Mouse (Mus musculus) kidney, embryonic 16.5 days (tissue): ENCODE data around the gene Tsc22d4. TPM values are rescaled to one million over a fixed set of nuclear protein-coding genes. Genes with fewer than 3 reads are reported as not detected.

ENCODE experiments used
- ATAC-seq: fragments of 200-750 bp; cut with Nextera tagmentation; 2 replicates; pipeline ENCODE4 v1.8.0; 2017; ENCODE audit warnings: moderate TSS enrichment; ENCODE audit not compliant: low FRiP score, low TSS enrichment
- H3K27ac ChIP-seq: fragments of 300-500 bp; sonication (generic); 2 replicates; pipeline ENCODE4 v1.5.1; 2014; ENCODE audit warnings: low read length
- H3K27me3 ChIP-seq: fragments of 300-500 bp; sonication (generic); 2 replicates; pipeline ENCODE4 v1.6.1; 2014; ENCODE audit warnings: low read length, control low read depth, mixed read lengths; ENCODE audit not compliant: insufficient read depth
- H3K36me3 ChIP-seq: fragments of 300-500 bp; sonication (generic); 2 replicates; pipeline ENCODE4 v1.6.1; 2014; ENCODE audit warnings: low read length, control low read depth, mixed read lengths; ENCODE audit not compliant: insufficient read depth
- H3K4me1 ChIP-seq: fragments of 300-500 bp; sonication (generic); 2 replicates; pipeline ENCODE4 v1.6.1; 2014; ENCODE audit warnings: low read length, control low read depth, mixed read lengths; ENCODE audit not compliant: insufficient read depth
- H3K4me2 ChIP-seq: fragments of 300-500 bp; sonication (generic); replicated peaks from 2 replicates; pipeline ENCODE4 v1.6.1; 2014; ENCODE audit warnings: low read depth, low read length
- H3K4me3 ChIP-seq: fragments of 300-500 bp; sonication (generic); 2 replicates; pipeline ENCODE4 v1.5.1; 2014; ENCODE audit warnings: mild to moderate bottlenecking, low read length
- H3K9ac ChIP-seq: fragments of 300-500 bp; sonication (generic); replicated peaks from 2 replicates; pipeline ENCODE4 v1.6.1; 2014; ENCODE audit warnings: low read length
- H3K9me3 ChIP-seq: fragments of 300-500 bp; sonication (generic); 2 replicates; pipeline ENCODE4 v1.6.1; 2016; ENCODE audit warnings: low read length, control low read depth
- WGBS: fragments of 180-500 bp; shearing (Covaris S2); extraction: QIAGEN DNeasy Blood & Tissue Kit; methylation state at CpG from one replicate; pipeline ENCODE4 v1.1.7; 2014; 5-methylcytosine and 5-hydroxymethylcytosine counted together
- polyA plus RNA-seq: library from polyadenylated mRNA; unstranded; fragments of >200 nt; fragmentation: Nextera tagmentation; extraction: Ambion mirVana; gene quantifications from 2 replicates; pipeline ENCODE4 v1.2.1, GENCODE M21; 2015

Tsc22d4 gene
- polyA plus RNA-seq: 126 and 129 TPM in 2 replicates

DNA sequence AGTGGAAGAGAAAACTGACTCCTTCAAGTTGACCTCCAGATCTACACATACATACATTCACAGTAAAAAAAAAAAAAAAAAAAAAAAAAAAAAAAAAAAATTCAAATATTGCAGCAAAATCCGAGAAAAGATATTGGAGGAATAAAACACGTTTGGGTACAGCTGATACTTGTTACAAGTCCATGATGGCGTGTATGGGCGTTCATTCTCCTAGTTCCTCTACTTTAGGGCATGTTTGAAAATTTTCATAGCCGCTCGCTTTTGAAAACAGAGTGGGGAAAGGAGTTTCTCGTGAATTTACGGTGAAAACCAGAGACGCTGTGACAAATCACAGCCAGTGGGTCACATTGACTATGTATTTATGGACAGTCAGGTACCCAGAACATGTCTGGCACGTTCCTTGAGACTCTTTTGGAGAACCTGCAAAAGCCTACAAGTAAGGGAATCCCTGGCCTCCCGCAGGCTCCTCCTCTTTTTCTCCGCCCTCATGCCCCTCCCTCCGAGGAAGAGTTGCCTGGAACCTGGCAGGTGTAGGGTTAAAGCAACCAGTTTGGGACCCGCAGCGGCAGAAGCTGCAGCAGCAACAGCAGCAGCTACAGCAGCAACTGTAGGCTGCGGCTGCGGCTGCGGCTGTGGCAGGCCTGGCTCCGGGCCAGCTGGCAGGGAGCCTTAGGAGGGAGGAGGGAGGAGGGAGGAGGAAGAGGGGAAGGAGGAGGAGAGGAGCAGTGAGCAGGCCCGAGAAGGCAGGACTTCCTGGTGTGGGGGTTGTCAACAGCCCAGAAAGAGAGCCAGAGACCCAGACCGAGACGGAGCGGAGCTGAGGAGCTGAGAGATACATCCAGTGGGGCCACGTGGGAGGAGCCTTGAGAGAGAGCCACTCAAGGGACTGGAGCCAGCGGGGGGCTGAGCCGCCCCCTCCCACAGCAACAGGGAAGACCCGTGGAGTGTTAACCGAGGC, at the start of gene Tsc22d4:
TSS of gene Tsc22d4 (plus strand) at position 517 of the 958 bp plus-strand sequence.
- peak within 1 kb of the TSS; percentile 95 for H3K27ac ChIP-seq
- H3K9ac ChIP-seq: peak within 1 kb of the TSS; percentile 85
- H3K4me3 ChIP-seq: peak within 1 kb of the TSS; percentile 72
- peaks cover 34% of the 10 kb centered on the region for H3K4me1 ChIP-seq
- H3K9me3 ChIP-seq: no peaks in the 10 kb centered on the region
- no peaks in the 10 kb centered on the region for H3K27me3 ChIP-seq
- WGBS: 3% methylated on average over 28 of the region's 28 CpGs
- peak within 1 kb of the TSS; percentile 99 for H3K4me2 ChIP-seq
- no peaks in the 10 kb centered on the region for H3K36me3 ChIP-seq
- ATAC-seq: peak; percentile 90

DNA sequence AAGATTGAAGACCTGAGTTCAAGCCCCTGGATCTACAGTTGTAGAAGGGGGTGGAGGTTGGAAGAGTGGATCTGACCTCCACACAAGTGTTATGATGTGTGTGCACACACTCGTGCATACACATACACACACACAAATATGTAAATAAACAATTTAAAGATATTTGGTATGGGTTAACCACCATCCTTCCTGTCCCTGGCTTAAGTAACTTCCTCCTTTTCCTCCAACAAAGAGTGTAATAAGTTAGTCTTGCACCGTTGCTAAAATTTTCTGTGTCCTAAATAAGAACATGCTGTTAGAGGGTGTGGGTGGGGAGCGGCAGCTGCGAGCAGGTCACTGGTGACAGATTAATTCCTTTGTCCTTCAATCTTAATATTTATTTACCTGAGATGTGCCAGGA, 49.6 kb upstream of the Tsc22d4 start:
- H3K4me1 ChIP-seq: 0 out of 2 replicates have a peak, but pooled peaks cover 1% of the 10 kb centered on the region
- no peaks in the 10 kb centered on the region for H3K36me3 ChIP-seq
- H3K27ac ChIP-seq: no peak overlapping the region
- H3K27me3 ChIP-seq: no peaks in the 10 kb centered on the region
- no peak overlapping the region for H3K9ac ChIP-seq
- ATAC-seq: no peak
- 74% methylated on average over 4 of the region's 4 CpGs for WGBS
- H3K4me2 ChIP-seq: no peak overlapping the region
- H3K9me3 ChIP-seq: no peaks in the 10 kb centered on the region
- no peak overlapping the region for H3K4me3 ChIP-seq

DNA sequence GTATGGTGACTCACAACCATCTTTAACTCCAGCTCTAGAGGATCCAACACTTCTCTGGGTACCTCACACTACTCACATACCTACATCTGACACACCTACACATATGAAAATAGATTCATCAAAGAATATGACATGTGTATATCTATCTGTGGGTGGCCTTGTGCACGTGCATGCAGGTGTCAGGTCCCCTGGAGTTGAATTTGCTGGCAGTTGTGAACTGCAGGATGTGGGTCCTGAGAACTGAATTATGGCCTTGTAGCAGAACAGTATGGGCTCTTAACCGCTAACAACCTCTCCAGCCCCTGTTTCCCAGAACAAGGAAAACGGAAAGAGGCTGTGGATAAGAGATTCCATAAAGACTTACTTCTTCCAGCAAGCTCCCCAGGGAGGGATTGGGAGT, 46.5 kb upstream of the Tsc22d4 start:
- H3K4me3 ChIP-seq: no peak overlapping the region
- H3K4me2 ChIP-seq: no peak overlapping the region

DNA sequence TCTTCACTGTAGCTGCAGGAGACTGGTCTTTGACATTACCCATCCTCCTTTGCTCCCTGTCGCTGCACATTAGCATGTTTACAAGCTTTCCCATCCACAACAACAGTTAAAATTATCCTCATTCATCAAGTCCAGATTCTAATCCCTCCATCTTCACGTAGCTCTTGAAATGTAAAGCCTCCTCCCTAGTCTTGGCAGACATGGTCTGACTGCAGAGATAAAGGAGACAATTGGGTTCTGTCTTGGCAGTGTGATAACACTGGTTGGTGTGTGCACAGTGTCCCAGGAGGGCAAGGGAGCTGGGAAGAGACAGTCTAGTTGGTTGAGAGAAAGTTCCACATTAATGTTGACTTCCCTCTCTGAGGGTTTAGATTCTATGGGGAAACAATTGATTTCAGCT, 45.7 kb upstream of the Tsc22d4 start:
- 65% methylated on average over 2 of the region's 2 CpGs for WGBS
- Histone ChIP-seq H3K27ac (no peak overlapping the region), H3K9me3 (no peaks in the 10 kb centered on the region), H3K27me3 (no peaks in the 10 kb centered on the region), H3K36me3 (no peaks in the 10 kb centered on the region), H3K4me3 (no peak overlapping the region), H3K9ac (no peak overlapping the region), H3K4me1 (no peaks in the 10 kb centered on the region), H3K4me2 (no peak overlapping the region)
- no peak for ATAC-seq

More for the DNA sequence above, 46.5 kb upstream of the Tsc22d4 start:
- Histone ChIP-seq H3K9me3 (no peaks in the 10 kb centered on the region), H3K27ac (no peak overlapping the region), H3K36me3 (no peaks in the 10 kb centered on the region), H3K9ac (no peak overlapping the region), H3K4me1 (no peaks in the 10 kb centered on the region), H3K27me3 (no peaks in the 10 kb centered on the region)
- 63% methylated on average over 3 of the region's 3 CpGs for WGBS
- no peak for ATAC-seq

DNA sequence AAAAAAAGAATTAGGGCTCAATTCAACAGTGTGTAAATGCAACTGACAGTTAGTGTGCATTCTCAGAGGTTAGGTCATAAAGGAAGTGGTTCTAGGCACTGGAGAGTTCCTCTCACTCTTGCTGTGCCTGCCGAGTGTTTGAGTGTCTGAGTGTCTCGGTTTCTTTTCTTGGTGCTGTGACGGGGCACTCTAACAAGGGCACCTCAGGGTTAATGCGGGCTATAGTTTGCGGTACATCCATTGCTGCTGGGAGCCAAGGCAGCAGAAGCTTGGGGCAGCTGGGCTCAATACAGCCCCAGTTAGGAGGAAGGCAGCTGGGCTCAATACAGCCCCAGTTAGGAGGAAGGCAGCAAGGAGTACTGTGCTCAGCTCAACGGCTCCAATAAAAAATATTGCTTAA, 40.3 kb upstream of the Tsc22d4 start:
- ATAC-seq: no peak
- Histone ChIP-seq H3K4me1 (peaks cover 3% of the 10 kb centered on the region; the same call in 1 of the 2 replicates), H3K27ac (no peak overlapping the region), H3K27me3 (no peaks in the 10 kb centered on the region), H3K9ac (no peak overlapping the region), H3K9me3 (no peaks in the 10 kb centered on the region), H3K4me2 (no peak overlapping the region), H3K4me3 (no peak overlapping the region), H3K36me3 (no peaks in the 10 kb centered on the region)
- WGBS: 46% methylated on average over 6 of the region's 6 CpGs

DNA sequence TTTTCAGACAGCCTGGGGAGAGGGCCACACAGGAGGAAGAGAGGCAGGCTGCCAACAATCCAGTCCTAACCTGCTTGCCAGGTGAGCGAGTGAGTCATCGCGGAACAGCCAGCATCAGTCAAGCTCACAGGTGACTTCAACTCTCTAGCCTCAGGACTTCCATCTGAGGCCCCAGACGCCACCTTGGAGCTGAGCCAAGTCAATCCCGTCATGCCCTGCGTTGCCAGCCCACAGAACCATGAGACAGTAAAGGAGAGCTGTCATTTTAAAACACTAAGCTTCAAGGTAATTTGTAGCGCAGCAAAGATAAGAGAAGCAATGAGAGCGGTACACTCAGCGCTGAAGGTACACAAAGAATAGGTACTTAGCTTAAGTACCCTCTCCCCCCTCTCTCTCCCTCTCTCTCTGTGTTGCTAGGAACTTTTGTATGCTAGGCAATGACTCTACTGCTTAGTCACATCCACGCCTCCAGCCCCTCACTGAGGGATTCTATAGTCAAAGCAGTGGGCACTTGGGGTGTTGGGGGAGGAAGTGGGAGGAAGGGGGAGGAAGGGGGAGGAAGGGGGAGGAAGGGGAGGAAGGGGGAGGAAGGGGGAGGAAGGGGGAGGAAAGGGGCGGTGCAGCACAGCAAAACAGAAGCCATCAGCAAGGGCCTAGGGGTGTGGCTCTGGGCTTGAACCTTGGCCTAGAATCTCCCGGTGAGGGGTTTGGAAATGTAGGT, 38.5 kb upstream of the Tsc22d4 start:
- Histone ChIP-seq H3K9ac (no peak overlapping the region), H3K36me3 (no peaks in the 10 kb centered on the region), H3K4me1 (peaks cover 3% of the 10 kb centered on the region; the same call in 1 of the 2 replicates), H3K9me3 (no peaks in the 10 kb centered on the region), H3K4me3 (no peak overlapping the region), H3K27me3 (no peaks in the 10 kb centered on the region), H3K27ac (peak overlapping the region; percentile 80), H3K4me2 (no peak overlapping the region)
- 61% methylated on average over 12 of the region's 12 CpGs for WGBS
- peak; percentile 86 for ATAC-seq

DNA sequence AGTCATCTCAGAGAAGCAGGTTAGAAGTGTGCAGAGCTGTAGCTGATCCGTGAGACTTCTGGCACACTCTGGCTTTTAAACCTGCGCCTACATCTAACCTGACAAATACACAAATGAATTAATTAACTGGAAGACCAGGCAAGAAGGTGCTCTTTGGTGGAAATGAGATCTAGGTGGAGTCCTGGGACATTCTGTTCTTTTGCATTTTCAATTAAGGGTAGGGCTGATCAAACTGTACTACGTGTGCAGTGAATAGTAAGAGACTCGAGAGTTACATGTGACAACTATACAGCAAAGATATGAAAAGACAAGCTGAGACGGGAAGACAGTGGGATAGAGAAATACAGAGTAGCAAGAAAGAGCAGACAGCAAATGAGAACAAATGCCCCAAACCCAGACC, 32.1 kb upstream of the Tsc22d4 start:
- Histone ChIP-seq H3K27ac (no peak overlapping the region), H3K4me3 (no peak overlapping the region), H3K4me2 (no peak overlapping the region), H3K9me3 (no peaks in the 10 kb centered on the region), H3K4me1 (0 out of 2 replicates have a peak, but pooled peaks cover 4% of the 10 kb centered on the region), H3K9ac (no peak overlapping the region), H3K27me3 (no peaks in the 10 kb centered on the region), H3K36me3 (no peaks in the 10 kb centered on the region)
- 81% methylated on average over 5 of the region's 5 CpGs for WGBS
- no peak for ATAC-seq

DNA sequence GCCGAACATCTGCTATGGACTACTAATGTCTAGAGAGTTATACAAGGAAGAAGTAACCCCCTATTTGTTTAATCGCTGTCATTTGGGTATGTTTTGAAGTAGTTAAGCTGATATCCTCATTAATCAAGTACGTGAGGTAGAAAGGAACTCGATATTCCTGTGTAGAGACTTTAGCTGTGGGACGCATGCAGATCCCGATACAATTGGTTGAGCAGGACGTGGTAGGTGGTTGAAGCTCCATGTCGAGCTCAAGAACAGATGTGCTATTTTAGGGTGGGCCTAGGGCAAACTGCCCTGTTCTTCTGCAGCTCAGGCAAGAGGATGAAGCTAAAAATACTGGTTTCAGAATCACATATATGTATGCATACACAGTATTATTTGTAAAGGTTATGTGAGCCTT, 29.8 kb upstream of the Tsc22d4 start:
- 37% methylated on average over 8 of the region's 8 CpGs for WGBS
- H3K27ac ChIP-seq: no peak overlapping the region
- ATAC-seq: no peak
- no peaks in the 10 kb centered on the region for H3K27me3 ChIP-seq
- H3K9ac ChIP-seq: no peak overlapping the region
- no peak overlapping the region for H3K4me3 ChIP-seq
- no peaks in the 10 kb centered on the region for H3K9me3 ChIP-seq
- peaks cover 12% of the 10 kb centered on the region for H3K4me1 ChIP-seq
- H3K4me2 ChIP-seq: no peak overlapping the region; the same call in 1 of the 2 replicates
- H3K36me3 ChIP-seq: no peaks in the 10 kb centered on the region

DNA sequence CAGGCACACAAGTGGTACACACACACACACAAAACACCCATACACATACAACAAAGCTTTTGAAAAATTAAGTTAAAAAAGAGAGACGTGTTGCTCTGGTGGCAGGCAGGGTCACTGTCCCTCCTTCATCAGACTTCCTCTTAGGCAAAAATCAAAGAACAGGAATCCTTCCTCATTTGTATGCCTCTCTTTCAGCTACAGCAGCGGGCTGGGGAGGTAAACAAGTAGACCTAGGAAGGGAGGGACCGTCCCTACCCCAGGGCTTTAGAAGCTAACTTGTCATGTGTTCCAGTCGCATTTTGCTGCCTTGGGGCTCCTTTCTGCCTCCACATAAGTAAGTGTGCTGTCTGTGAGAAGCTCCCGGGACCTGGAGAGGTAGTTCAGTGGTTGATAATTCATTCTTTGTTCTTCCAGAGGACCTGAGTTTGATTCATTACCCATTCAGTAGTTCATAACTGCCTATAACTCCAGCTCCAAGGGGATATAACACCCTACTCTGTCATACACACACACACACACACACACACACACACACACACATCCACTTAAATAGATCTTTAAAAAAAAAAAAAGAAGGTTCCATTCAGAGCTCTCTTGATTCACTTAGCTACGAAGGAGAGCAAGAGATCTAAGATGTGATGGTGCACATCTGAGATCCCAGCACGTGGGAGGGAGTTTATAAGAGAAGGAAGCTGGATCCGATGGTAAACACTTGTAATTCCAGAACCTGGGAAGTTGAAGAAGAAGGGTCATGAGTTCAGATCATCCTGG, 27.3 kb upstream of the Tsc22d4 start:
- no peak overlapping the region for H3K4me2 ChIP-seq
- H3K9ac ChIP-seq: no peak overlapping the region
- 52% methylated on average over 8 of the region's 8 CpGs for WGBS

More for the DNA sequence above, 27.3 kb upstream of the Tsc22d4 start:
- Histone ChIP-seq H3K27me3 (no peaks in the 10 kb centered on the region), H3K27ac (no peak overlapping the region), H3K4me1 (peaks cover 13% of the 10 kb centered on the region), H3K4me3 (no peak overlapping the region), H3K9me3 (no peaks in the 10 kb centered on the region), H3K36me3 (no peaks in the 10 kb centered on the region)
- ATAC-seq: no peak
